Comparison of ENCODE assay signal across 8 mouse cellular contexts in the genomic region with DNA sequence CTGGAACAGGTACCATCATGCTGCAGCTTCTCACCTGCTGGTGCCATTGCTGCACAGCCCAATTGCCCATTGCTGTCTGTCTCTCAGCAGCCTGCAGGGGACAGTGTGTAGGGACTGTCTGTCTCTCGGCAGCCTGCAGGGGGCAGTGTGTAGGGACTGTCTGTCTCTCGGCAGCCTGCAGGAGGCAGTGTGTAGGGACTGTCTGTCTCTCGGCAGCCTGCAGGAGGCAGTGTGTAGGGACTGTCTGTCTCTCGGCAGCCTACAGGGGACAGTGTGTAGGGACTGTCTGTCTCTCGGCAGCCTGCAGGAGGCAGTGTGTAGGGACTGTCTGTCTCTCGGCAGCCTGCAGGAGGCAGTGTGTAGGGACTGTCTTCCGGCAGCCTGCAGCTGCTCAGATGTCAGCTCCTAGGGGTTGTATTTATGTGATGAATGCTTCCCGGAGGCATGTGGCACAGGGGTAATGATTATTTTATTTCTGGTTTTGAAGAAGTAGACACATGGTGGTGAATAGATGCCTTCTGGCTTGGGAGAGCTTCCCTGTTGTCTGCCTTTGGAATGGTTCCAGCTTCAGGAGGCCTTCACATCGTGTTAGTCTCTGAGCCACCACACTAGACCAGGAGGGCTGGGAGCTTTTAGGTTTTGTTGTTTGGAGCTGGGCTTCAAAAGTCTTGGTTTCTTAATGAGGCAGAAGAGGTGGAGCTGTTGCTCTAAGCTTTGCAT.
DNase-seq lines count a peak whose midpoint lies in the region; ATAC-seq and TF ChIP-seq lines count a peak whose summit lies in the region.

No protein-coding gene starts in this region.

- 75% methylated on average over 9 of the region's 9 CpGs for WGBS in liver, embryonic 12.5 days (ENCODE audit: insufficient replicate concordance)
- 83% methylated on average over 9 of the region's 9 CpGs for WGBS in liver, postnatal 0 days (ENCODE audit: insufficient replicate concordance)
- WGBS in embryonic facial prominence, embryonic 10.5 days = 87% methylated on average over 9 of the region's 9 CpGs

- no peaks in the 10 kb centered on the region for H3K9me3 ChIP-seq in liver, embryonic 12.5 days (replicated peaks)
- no peaks in the 10 kb centered on the region for H3K9me3 ChIP-seq in liver, postnatal 0 days (ENCODE audit: low read length)
- H3K9me3 ChIP-seq in embryonic facial prominence, embryonic 10.5 days = no peaks in the 10 kb centered on the region

- no peak for DNase-seq in gastrocnemius, adult 2 months
- DNase-seq in gastrocnemius, adult 18-20 months (ENCODE audit: low spot score) = no peak
- DNase-seq in liver = peak; percentile 17
- DNase-seq in liver, postnatal 0 days = no peak
- DNase-seq in right cerebral cortex, postnatal 10 days (ENCODE audit: low spot score in 2 of 2) = no peak
- DNase-seq in embryonic facial prominence, embryonic 10.5 days (ENCODE audit: low spot score) = no peak

- intact Hi-C loops in gastrocnemius, adult 2 months (cut with DNase I) = no loop called here

- no peak for ATAC-seq in liver, embryonic 12.5 days
- no peak for ATAC-seq in liver, postnatal 0 days

- no peak for TF ChIP-seq EP300 in liver, postnatal 0 days (IDR thresholded peaks at IDR 0.05; ENCODE audit: low read depth)

- H3K27me3 ChIP-seq in liver, embryonic 12.5 days (replicated peaks) = no peaks in the 10 kb centered on the region
- H3K27me3 ChIP-seq in liver, postnatal 0 days (ENCODE audit: insufficient read depth, low read length) = no peaks in the 10 kb centered on the region
- H3K27me3 ChIP-seq in embryonic facial prominence, embryonic 10.5 days (replicated peaks; ENCODE audit: low read depth, poor library complexity, severe bottlenecking) = no peaks in the 10 kb centered on the region

- no peak for TF ChIP-seq POLR2A in bone marrow macrophage, adult 2 months (IDR thresholded peaks at IDR 0.05; ENCODE audit: borderline replicate concordance, low read depth, low read length)

- no peak overlapping the region for H3K4me2 ChIP-seq in liver, embryonic 12.5 days
- H3K4me2 ChIP-seq in liver, postnatal 0 days (ENCODE audit: low read depth, low read length) = no peak overlapping the region

- peak; percentile 36 for TF ChIP-seq CTCF in gastrocnemius, adult 2 months (IDR thresholded peaks at IDR 0.05)
- peak; percentile 87 for TF ChIP-seq CTCF in bone marrow macrophage, adult 2 months (IDR thresholded peaks at IDR 0.05; ENCODE audit: low read depth, low read length)
- TF ChIP-seq CTCF in liver, postnatal 0 days (IDR thresholded peaks at IDR 0.05; ENCODE audit: low read depth) = peak; percentile 82

- no peak overlapping the region for H3K4me3 ChIP-seq in gastrocnemius, adult 2 months
- no peak overlapping the region for H3K4me3 ChIP-seq in liver, embryonic 12.5 days
- H3K4me3 ChIP-seq in bone marrow macrophage, adult 2 months (ENCODE audit: insufficient read depth, low read length) = no peak overlapping the region
- H3K4me3 ChIP-seq in liver, postnatal 0 days (ENCODE audit: low read depth, low read length) = no peak overlapping the region
- no peak overlapping the region for H3K4me3 ChIP-seq in embryonic facial prominence, embryonic 10.5 days

- no peak overlapping the region for H3K9ac ChIP-seq in liver, embryonic 12.5 days
- H3K9ac ChIP-seq in liver, postnatal 0 days (replicated peaks) = no peak overlapping the region

- no peaks in the 10 kb centered on the region for H3K36me3 ChIP-seq in liver, embryonic 12.5 days
- H3K36me3 ChIP-seq in liver, postnatal 0 days (replicated peaks; ENCODE audit: insufficient read depth, low read length) = no peaks in the 10 kb centered on the region
- H3K36me3 ChIP-seq in embryonic facial prominence, embryonic 10.5 days (replicated peaks) = no peaks in the 10 kb centered on the region

- H3K27ac ChIP-seq in gastrocnemius, adult 2 months = no peak overlapping the region
- no peak overlapping the region for H3K27ac ChIP-seq in liver, embryonic 12.5 days
- no peak overlapping the region for H3K27ac ChIP-seq in bone marrow macrophage, adult 2 months (ENCODE audit: insufficient read depth, low read depth, low read length)
- H3K27ac ChIP-seq in liver, postnatal 0 days (ENCODE audit: low read depth) = no peak overlapping the region
- H3K27ac ChIP-seq in embryonic facial prominence, embryonic 10.5 days (replicated peaks) = no peak overlapping the region

- no peaks in the 10 kb centered on the region for H3K4me1 ChIP-seq in liver, embryonic 12.5 days
- peaks cover 32% of the 10 kb centered on the region for H3K4me1 ChIP-seq in bone marrow macrophage, adult 2 months (ENCODE audit: control insufficient read depth, insufficient read depth, low read length)
- H3K4me1 ChIP-seq in liver, postnatal 0 days (ENCODE audit: insufficient read depth) = no peaks in the 10 kb centered on the region
- H3K4me1 ChIP-seq in embryonic facial prominence, embryonic 10.5 days = 0 out of 2 replicates have a peak, but pooled peaks cover 4% of the 10 kb centered on the region

Comparison
In these comparisons a context has a peak if more than half of its experiments do, and no peak if none do; other contexts are left out.
1. CTCF ChIP-seq: peak in every context shown above with its lines; median percentile 87 in bone marrow macrophage, adult 2 months; 82 in liver, postnatal 0 days; 36 in gastrocnemius, adult 2 months.